Mouse (Mus musculus) natural killer cell, adult 2 months (primary cell): ENCODE data around the gene Znfx1.

ENCODE experiments used
- DNase-seq, 2 experiments: peaks; one replicate each; pipeline ENCODE4 v3.0.0; 2022; ENCODE audit warnings: low spot score in 2 of 2

Znfx1 gene

GRCm38 (mm10) chr2:166995796-166996532 is 66.9 kb downstream of the Znfx1 start, which contains the start of gene Stau1:
Gene Stau1, minus strand, starts transcription at chr2:166996299.
- DNase-seq: peak; percentile 87 to 92

DNA sequence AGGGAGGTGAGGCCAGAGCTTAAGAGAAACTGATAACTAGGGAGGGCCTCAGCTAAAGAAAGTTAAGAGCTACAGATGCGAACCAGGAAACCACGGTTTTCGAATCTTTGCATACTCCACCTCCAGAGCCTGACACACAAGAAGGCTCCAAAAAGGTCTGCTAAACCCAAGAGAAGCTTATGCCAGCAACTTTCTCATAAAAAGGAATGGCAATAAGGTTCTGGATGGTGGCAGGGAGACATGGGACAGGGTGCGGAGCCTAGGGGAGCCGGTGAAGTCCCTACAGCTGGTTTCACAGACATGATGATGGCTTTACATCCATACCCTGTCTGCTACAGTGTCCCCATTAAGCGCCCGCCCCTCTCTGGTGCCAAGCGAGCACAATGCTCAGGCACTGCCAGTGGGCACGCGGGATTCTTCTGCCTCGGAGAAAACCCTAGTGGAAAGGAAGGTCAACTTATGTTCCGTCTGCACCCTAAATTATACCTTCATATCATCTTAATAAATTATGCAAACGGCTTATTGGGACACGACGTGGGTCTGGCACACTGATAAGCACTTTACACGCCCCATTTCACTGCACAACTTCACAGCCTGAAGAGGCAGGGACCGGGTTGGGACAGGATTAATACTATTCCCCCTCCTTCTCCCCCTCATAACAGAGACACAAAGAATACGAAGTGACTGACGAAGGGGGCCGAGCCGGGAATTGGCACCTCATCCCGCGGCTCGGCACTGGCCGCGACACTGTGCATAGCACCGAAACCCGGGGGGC is 67.6 kb downstream of the Znfx1 start:
- DNase-seq: peak in 1 of 2 experiments; percentile 17

DNA sequence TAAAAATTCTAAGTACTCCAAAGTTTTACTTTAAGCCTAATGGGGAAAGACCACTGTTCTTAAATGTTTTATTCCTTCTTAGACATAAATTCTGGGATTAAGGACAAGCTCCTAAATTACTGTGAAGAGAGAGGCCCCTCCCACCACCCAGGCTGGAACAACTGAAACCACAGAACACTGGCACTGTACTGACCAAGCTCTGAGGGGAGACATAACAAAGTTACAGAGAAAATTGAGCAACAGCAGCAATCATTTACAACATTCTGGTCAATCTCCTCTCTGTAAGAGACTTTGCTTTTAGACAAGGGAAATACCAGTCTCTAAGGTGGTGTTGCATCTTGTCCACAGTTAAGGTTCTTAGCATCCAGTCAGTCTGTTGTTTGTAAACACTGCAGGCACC is 70.9 kb downstream of the Znfx1 start:
- no peak for DNase-seq

GRCm38 (mm10) chr2:166990861-166991260 is 72.0 kb downstream of the Znfx1 start:
- no peak for DNase-seq
